Mouse (Mus musculus): Measurements from ENCODE around the gene Mst1r. TPM values are rescaled to one million over a fixed set of nuclear protein-coding genes. Genes with fewer than 3 reads are reported as not detected.

Mst1r gene
- polyA plus RNA-seq (2012; ENCODE audit: insufficient read depth, low replicate concordance): 0.23 TPM in 1 of 2 replicates, not detected in the other

- Histone ChIP-seq H3K9me3 (no peaks in the 10 kb centered on the region), H3K36me3 (replicated peaks; ENCODE audit: low read length) (peaks cover 22% of the 10 kb centered on the region), H3K27me3 (replicated peaks) (peaks cover 34% of the 10 kb centered on the region), H3K4me3 (replicated peaks) (peak within 1 kb of the TSS; percentile 75), H3K4me1 (peaks cover 34% of the 10 kb centered on the region)
- TF ChIP-seq FLI1 (IDR thresholded peaks at IDR 0.05; ENCODE audit: low read length) (no peak), GATA1 (IDR thresholded peaks at IDR 0.05; ENCODE audit: borderline replicate concordance, low read length) (no peak)
These were observed at the start of gene Mst1r for GRCm38 (mm10) chr9:107906252-107906966. Gene Mst1r (plus strand): TSS chr9:107906873.

- TF ChIP-seq GATA1 (IDR thresholded peaks at IDR 0.05; ENCODE audit: borderline replicate concordance, low read length) (no peak), FLI1 (IDR thresholded peaks at IDR 0.05; ENCODE audit: low read length) (no peak)
- H3K27me3 ChIP-seq (replicated peaks): no peaks in the 10 kb centered on the region
- H3K36me3 ChIP-seq (replicated peaks; ENCODE audit: low read length): peaks cover 56% of the 10 kb centered on the region
These were observed 48.3 kb upstream of the Mst1r start for GRCm38 (mm10) chr9:107858343-107858742.

GRCm38 (mm10) chr9:107864493-107864892 lies 42.2 kb upstream of the Mst1r start:
- Histone ChIP-seq H3K4me3 (replicated peaks) (no peak overlapping the region), H3K27me3 (replicated peaks) (no peaks in the 10 kb centered on the region), H3K36me3 (replicated peaks; ENCODE audit: low read length) (peaks cover 38% of the 10 kb centered on the region), H3K9me3 (no peaks in the 10 kb centered on the region), H3K4me1 (peaks cover 30% of the 10 kb centered on the region)
- no peak for TF ChIP-seq FLI1 (IDR thresholded peaks at IDR 0.05; ENCODE audit: low read length)

More at GRCm38 (mm10) chr9:107858343-107858742, 48.3 kb upstream of the Mst1r start:
- Histone ChIP-seq H3K4me1 (peaks cover 39% of the 10 kb centered on the region), H3K9me3 (no peaks in the 10 kb centered on the region), H3K4me3 (replicated peaks) (peak overlapping the region; percentile 20)

- TF ChIP-seq FLI1 (IDR thresholded peaks at IDR 0.05; ENCODE audit: low read length) (no peak), GATA1 (IDR thresholded peaks at IDR 0.05; ENCODE audit: borderline replicate concordance, low read length) (no peak)
- Histone ChIP-seq H3K9me3 (no peaks in the 10 kb centered on the region), H3K27me3 (replicated peaks) (no peaks in the 10 kb centered on the region), H3K36me3 (replicated peaks; ENCODE audit: low read length) (peaks cover 28% of the 10 kb centered on the region), H3K4me3 (replicated peaks) (no peak overlapping the region), H3K4me1 (peaks cover 30% of the 10 kb centered on the region; the same call in 1 of the 2 replicates)
These were observed 40.6 kb upstream of the Mst1r start for GRCm38 (mm10) chr9:107866081-107866480.

GRCm38 (mm10) chr9:107872350-107873098 lies 34.1 kb upstream of the Mst1r start:
- Histone ChIP-seq H3K4me3 (replicated peaks) (peak overlapping the region; percentile 95), H3K36me3 (replicated peaks; ENCODE audit: low read length) (peaks cover 7% of the 10 kb centered on the region), H3K9me3 (peaks cover 2% of the 10 kb centered on the region; the same call in 1 of the 2 replicates), H3K4me1 (peaks cover 27% of the 10 kb centered on the region), H3K27me3 (replicated peaks) (no peaks in the 10 kb centered on the region)
- TF ChIP-seq GATA1 (IDR thresholded peaks at IDR 0.05; ENCODE audit: borderline replicate concordance, low read length) (no peak), FLI1 (IDR thresholded peaks at IDR 0.05; ENCODE audit: low read length) (no peak)

- H3K27me3 ChIP-seq (replicated peaks): no peaks in the 10 kb centered on the region
- H3K4me3 ChIP-seq (replicated peaks): peak within 1 kb of the TSS; percentile 95
- H3K36me3 ChIP-seq (replicated peaks; ENCODE audit: low read length): peaks cover 1% of the 10 kb centered on the region
- peaks cover 27% of the 10 kb centered on the region for H3K4me1 ChIP-seq
- peaks cover 4% of the 10 kb centered on the region; the same call in 1 of the 2 replicates for H3K9me3 ChIP-seq
- no peak for TF ChIP-seq FLI1 (IDR thresholded peaks at IDR 0.05; ENCODE audit: low read length)
- no peak for TF ChIP-seq GATA1 (IDR thresholded peaks at IDR 0.05; ENCODE audit: borderline replicate concordance, low read length)
These were observed 33.5 kb upstream of the Mst1r start, which contains the start of gene Rbm6 for GRCm38 (mm10) chr9:107873137-107873536. Gene Rbm6 (minus strand): TSS chr9:107873237.

- Histone ChIP-seq H3K4me3 (replicated peaks) (no peak overlapping the region), H3K4me1 (peaks cover 8% of the 10 kb centered on the region), H3K9me3 (peaks cover 4% of the 10 kb centered on the region; the same call in 1 of the 2 replicates), H3K36me3 (replicated peaks; ENCODE audit: low read length) (no peaks in the 10 kb centered on the region), H3K27me3 (replicated peaks) (peaks cover 6% of the 10 kb centered on the region)
- no peak for TF ChIP-seq FLI1 (IDR thresholded peaks at IDR 0.05; ENCODE audit: low read length)
- TF ChIP-seq GATA1 (IDR thresholded peaks at IDR 0.05; ENCODE audit: borderline replicate concordance, low read length): no peak
These were observed 26.3 kb upstream of the Mst1r start for GRCm38 (mm10) chr9:107880411-107880810.

GRCm38 (mm10) chr9:107887804-107888266 lies 18.8 kb upstream of the Mst1r start, which contains the start of gene Mon1a:
Gene Mon1a (plus strand): TSS chr9:107888151.
- peak within 1 kb of the TSS; percentile 96 for H3K4me3 ChIP-seq (replicated peaks)
- peaks cover 21% of the 10 kb centered on the region for H3K36me3 ChIP-seq (replicated peaks; ENCODE audit: low read length)
- TF ChIP-seq GATA1 (IDR thresholded peaks at IDR 0.05; ENCODE audit: borderline replicate concordance, low read length) (no peak), FLI1 (IDR thresholded peaks at IDR 0.05; ENCODE audit: low read length) (no peak)
- no peaks in the 10 kb centered on the region for H3K9me3 ChIP-seq
- H3K4me1 ChIP-seq: peaks cover 24% of the 10 kb centered on the region
- no peaks in the 10 kb centered on the region for H3K27me3 ChIP-seq (replicated peaks)

GRCm38 (mm10) chr9:107888267-107888850 lies 18.3 kb upstream of the Mst1r start:
- TF ChIP-seq FLI1 (IDR thresholded peaks at IDR 0.05; ENCODE audit: low read length) (no peak), GATA1 (IDR thresholded peaks at IDR 0.05; ENCODE audit: borderline replicate concordance, low read length) (no peak)
- Histone ChIP-seq H3K27me3 (replicated peaks) (no peaks in the 10 kb centered on the region), H3K36me3 (replicated peaks; ENCODE audit: low read length) (peaks cover 26% of the 10 kb centered on the region), H3K4me3 (replicated peaks) (peak overlapping the region; percentile 96), H3K9me3 (no peaks in the 10 kb centered on the region), H3K4me1 (peaks cover 24% of the 10 kb centered on the region)
